Comparison of ENCODE assay signal across 17 mouse cellular contexts in genomic region chr3:69356078-69356665, GRCm38 (mm10). TPM values are rescaled to one million over a fixed set of nuclear protein-coding genes. Genes with fewer than 3 reads are reported as not detected.
DNase-seq lines count a peak whose midpoint lies in the region; ATAC-seq and TF ChIP-seq lines count a peak whose summit lies in the region.
"Had no signal": no experiment of that assay in that cellular context is flagged by ENCODE, and none has a peak within 500 bp of the region (broad histone marks: within the 10 kb centered on the region; RNA-seq: fewer than 3 reads in every experiment).

No protein-coding gene starts in this region.

- no peaks in the 10 kb centered on the region for H3K27me3 ChIP-seq in forebrain, embryonic 13.5 days
- no peaks in the 10 kb centered on the region for H3K27me3 ChIP-seq in forebrain, postnatal 0 days (ENCODE audit: insufficient read depth, low read length)
- H3K27me3 ChIP-seq in kidney, postnatal 0 days (ENCODE audit: insufficient read depth, low read length), result no peaks in the 10 kb centered on the region
- H3K27me3 ChIP-seq in C2C12 (ENCODE audit: control insufficient read depth, insufficient read depth, insufficient read length), result no peaks in the 10 kb centered on the region
- no peaks in the 10 kb centered on the region for H3K27me3 ChIP-seq in limb, embryonic 12.5 days
- H3K27me3 ChIP-seq: embryonic facial prominence, embryonic 13.5 days had no signal

- no peak for DNase-seq in forebrain, postnatal 0 days
- DNase-seq in kidney, postnatal 0 days (ENCODE audit: low spot score), result peak; percentile 50
- DNase-seq in kidney, postnatal 4 days, result no peak
- no peak for DNase-seq in frontal cortex, postnatal 25 days (ENCODE audit: low spot score in 2 of 2)
- DNase-seq in layer of hippocampus, adult 18-20 months (ENCODE audit: low spot score in 2 of 2), result no peak
- DNase-seq: adrenal gland, postnatal 36 days; B cell, adult 2 months; cerebellum, postnatal 36 days; heart, postnatal 10 days; lung, postnatal 14 days; midbrain, embryonic 14.5 days had no signal

- peaks cover 1% of the 10 kb centered on the region for H3K79me3 ChIP-seq in C2C12 (ENCODE audit: low read depth)

- H3K9ac ChIP-seq in forebrain, embryonic 13.5 days, result no peak overlapping the region
- no peak overlapping the region for H3K9ac ChIP-seq in forebrain, postnatal 0 days
- H3K9ac ChIP-seq in kidney, postnatal 0 days (ENCODE audit: low read depth, low read length), result no peak overlapping the region
- no peak overlapping the region for H3K9ac ChIP-seq in limb, embryonic 12.5 days (replicated peaks)
- H3K9ac ChIP-seq: embryonic facial prominence, embryonic 13.5 days; liver, embryonic 14.5 days had no signal

- ATAC-seq in forebrain, embryonic 13.5 days, result 0 out of 2 replicates have a peak, but pooled peaks have one; percentile 45
- no peak for ATAC-seq in forebrain, postnatal 0 days
- ATAC-seq in kidney, postnatal 0 days (replicated peaks; ENCODE audit: low FRiP score, low read depth), result no peak; the same call in 1 of the 2 replicates
- ATAC-seq in limb, embryonic 12.5 days (ENCODE audit: insufficient number of reproducible peaks, insufficient read depth, low FRiP score, low TSS enrichment, low read depth), result peak; percentile 71

- H3K36me3 ChIP-seq in forebrain, embryonic 13.5 days (ENCODE audit: poor library complexity, severe bottlenecking), result no peaks in the 10 kb centered on the region
- H3K36me3 ChIP-seq in forebrain, postnatal 0 days (ENCODE audit: insufficient read depth), result no peaks in the 10 kb centered on the region
- no peaks in the 10 kb centered on the region for H3K36me3 ChIP-seq in kidney, postnatal 0 days (ENCODE audit: insufficient read depth, low read length)
- no peaks in the 10 kb centered on the region for H3K36me3 ChIP-seq in C2C12 (ENCODE audit: control insufficient read depth, insufficient read depth)
- no peaks in the 10 kb centered on the region for H3K36me3 ChIP-seq in limb, embryonic 12.5 days
- H3K36me3 ChIP-seq: embryonic facial prominence, embryonic 13.5 days had no signal

- no peak overlapping the region for H3K4me2 ChIP-seq in forebrain, embryonic 13.5 days
- no peak overlapping the region for H3K4me2 ChIP-seq in forebrain, postnatal 0 days (ENCODE audit: low read depth)
- H3K4me2 ChIP-seq in kidney, postnatal 0 days (ENCODE audit: low read length), result no peak overlapping the region
- no peak overlapping the region for H3K4me2 ChIP-seq in limb, embryonic 12.5 days
- H3K4me2 ChIP-seq: embryonic facial prominence, embryonic 13.5 days had no signal

- no peaks in the 10 kb centered on the region for H3K9me3 ChIP-seq in forebrain, embryonic 13.5 days (replicated peaks)
- H3K9me3 ChIP-seq in forebrain, postnatal 0 days (ENCODE audit: low read length), result no peaks in the 10 kb centered on the region
- no peaks in the 10 kb centered on the region for H3K9me3 ChIP-seq in kidney, postnatal 0 days (replicated peaks; ENCODE audit: low read length)
- H3K9me3 ChIP-seq in limb, embryonic 12.5 days, result 0 out of 2 replicates have a peak, but pooled peaks cover 6% of the 10 kb centered on the region
- H3K9me3 ChIP-seq: embryonic facial prominence, embryonic 13.5 days had no signal

- H3K4me3 ChIP-seq in forebrain, embryonic 13.5 days, result no peak overlapping the region
- no peak overlapping the region for H3K4me3 ChIP-seq in forebrain, postnatal 0 days (ENCODE audit: low read depth, low read length)
- no peak overlapping the region for H3K4me3 ChIP-seq in kidney, postnatal 0 days (replicated peaks; ENCODE audit: low read depth, low read length)
- H3K4me3 ChIP-seq in C2C12 (ENCODE audit: insufficient read depth, poor library complexity, severe bottlenecking), result no peak overlapping the region
- no peak overlapping the region for H3K4me3 ChIP-seq in limb, embryonic 12.5 days (replicated peaks)
- H3K4me3 ChIP-seq: embryonic facial prominence, embryonic 13.5 days; left cerebral cortex, adult 2 months had no signal

- H3K4me1 ChIP-seq in forebrain, embryonic 13.5 days, result 0 out of 2 replicates have a peak, but pooled peaks cover 7% of the 10 kb centered on the region
- H3K4me1 ChIP-seq in forebrain, postnatal 0 days (ENCODE audit: insufficient read depth), result peaks cover 5% of the 10 kb centered on the region
- H3K4me1 ChIP-seq in kidney, postnatal 0 days (replicated peaks; ENCODE audit: insufficient read depth, low read length), result no peaks in the 10 kb centered on the region
- peaks cover 35% of the 10 kb centered on the region for H3K4me1 ChIP-seq in limb, embryonic 12.5 days (replicated peaks)

- no peak overlapping the region for H3K27ac ChIP-seq in forebrain, embryonic 13.5 days
- H3K27ac ChIP-seq in forebrain, postnatal 0 days (ENCODE audit: low read depth, low read length), result no peak overlapping the region
- H3K27ac ChIP-seq in kidney, postnatal 0 days, result no peak overlapping the region
- H3K27ac ChIP-seq in limb, embryonic 12.5 days, result peak overlapping the region; percentile 62; the same call in 1 of the 2 replicates
- H3K27ac ChIP-seq: embryonic facial prominence, embryonic 13.5 days; left cerebral cortex, adult 2 months; liver, embryonic 14.5 days had no signal

- H3ac ChIP-seq in C2C12 (ENCODE audit: control insufficient read depth, insufficient read length, low read depth), result no peak overlapping the region

- 83% methylated on average over 7 of the region's 7 CpGs for WGBS in forebrain, embryonic 13.5 days
- WGBS in forebrain, postnatal 0 days, result 74% methylated on average over 7 of the region's 7 CpGs
- 49% methylated on average over 7 of the region's 7 CpGs for WGBS in kidney, postnatal 0 days
- WGBS in limb, embryonic 12.5 days, result 37% methylated on average over 7 of the region's 7 CpGs

- peaks cover 8% of the 10 kb centered on the region for H3K79me2 ChIP-seq in C2C12 (ENCODE audit: control insufficient read depth, insufficient read depth)

- no peak for TF ChIP-seq CTCF in forebrain, postnatal 0 days (IDR thresholded peaks at IDR 0.05; ENCODE audit: low read depth)
- TF ChIP-seq CTCF in kidney, postnatal 0 days (IDR thresholded peaks at IDR 0.05; ENCODE audit: low read depth), result no peak
- TF ChIP-seq CTCF in C2C12 (IDR thresholded peaks at IDR 0.05; ENCODE audit: control insufficient read depth, insufficient read depth, insufficient read length), result no peak

TF ChIP-seq in C2C12, 6 proteins besides CTCF, POLR2A, EP300 and RAD21:
- peak; percentile 20 for TF ChIP-seq MYOD1 (IDR thresholded peaks at IDR 0.05; ENCODE audit: control insufficient read depth, insufficient read length, low read depth)
- TF ChIP-seq MAX (IDR thresholded peaks at IDR 0.05), result peak; percentile 37
- TF ChIP-seq MYOG (IDR thresholded peaks at IDR 0.05; ENCODE audit: control insufficient read depth, extremely low read depth, insufficient read length), result no peak
- peak; percentile 14 for TF ChIP-seq FOSL1 (IDR thresholded peaks at IDR 0.05; ENCODE audit: insufficient read depth, low read length, poor library complexity, severe bottlenecking)

RNA-seq across cellular contexts. Expression of gene Ppm1l, which starts 39.5 kb away (rescaled TPM):
- polyA plus RNA-seq in forebrain, embryonic 13.5 days (2015; fragmentation: Nextera tagmentation; extraction: Ambion mirVana), result 21.1 and 21.4 TPM in 2 replicates
- total RNA-seq in forebrain, postnatal 0 days (2014; rRNA removed), result 21.6 and 27.6 TPM in 2 replicates
- polyA plus RNA-seq in forebrain, postnatal 0 days (2015; fragmentation: Nextera tagmentation; extraction: Ambion mirVana), result 13.2 and 19.2 TPM in 2 replicates
- polyA plus RNA-seq in kidney, postnatal 0 days (2015; fragmentation: Nextera tagmentation; extraction: Ambion mirVana), result 5.6 and 5.8 TPM in 2 replicates
- 3.7 TPM for polyA plus RNA-seq in C2C12 (2012; fragmentation: generic; extraction: Trizol)
- polyA plus RNA-seq in limb, embryonic 12.5 days (2016; fragmentation: Nextera tagmentation; extraction: Ambion mirVana), result 16.1 and 16.6 TPM in 2 replicates
- total RNA-seq in layer of hippocampus, adult 18-20 months (2021), result 10 to 100 TPM; 48.0 to 49.8 TPM

Comparison
In these comparisons a context has a peak if more than half of its experiments do, and no peak if none do; other contexts are left out.
1. ATAC-seq: peak in forebrain, embryonic 13.5 days (single experiment) and limb, embryonic 12.5 days (single experiment); none in forebrain, postnatal 0 days (single experiment) and kidney, postnatal 0 days (single experiment).